Mouse (Mus musculus) forebrain, embryonic 11.5 days (tissue): Measurements from ENCODE around the gene Anks4b. TPM values are rescaled to one million over a fixed set of nuclear protein-coding genes. Genes with fewer than 3 reads are reported as not detected.

Source experiments
- ATAC-seq: fragments of 200-750 bp; cut with Nextera tagmentation; replicated peaks from 2 replicates; pipeline ENCODE4 v1.8.0; 2017; ENCODE audit warnings: moderate TSS enrichment; ENCODE audit not compliant: low FRiP score
- DNase-seq: peaks from one replicate; pipeline ENCODE4 v3.0.0-alpha.2; 2017; ENCODE audit warnings: low spot score
- H3K27ac ChIP-seq: fragments of 300-500 bp; sonication (generic); 2 replicates; pipeline ENCODE4 v1.5.1; 2014; ENCODE audit warnings: low read depth, low read length
- H3K27me3 ChIP-seq: fragments of 300-500 bp; sonication (generic); 2 replicates; pipeline ENCODE4 v1.6.1; 2014; ENCODE audit warnings: mild to moderate bottlenecking, low read length, mixed read lengths; ENCODE audit not compliant: control insufficient read depth, insufficient read depth
- H3K36me3 ChIP-seq: fragments of 300-500 bp; sonication (generic); 2 replicates; pipeline ENCODE4 v1.6.1; 2014; ENCODE audit warnings: mild to moderate bottlenecking, low read length, moderate library complexity, mixed read lengths; ENCODE audit not compliant: control insufficient read depth, insufficient read depth
- H3K4me1 ChIP-seq: fragments of 300-500 bp; sonication (generic); replicated peaks from 2 replicates; pipeline ENCODE4 v1.6.1; 2014; ENCODE audit warnings: low read length, mixed read lengths; ENCODE audit not compliant: control insufficient read depth, insufficient read depth
- H3K4me2 ChIP-seq: fragments of 300-500 bp; sonication (generic); 2 replicates; pipeline ENCODE4 v1.6.1; 2014; ENCODE audit warnings: low read depth, mild to moderate bottlenecking, low read length, moderate library complexity, mixed read lengths; ENCODE audit not compliant: severe bottlenecking
- H3K4me3 ChIP-seq: fragments of 300-500 bp; sonication (generic); 2 replicates; pipeline ENCODE4 v1.5.1; 2014; ENCODE audit warnings: low read depth, low read length
- H3K9ac ChIP-seq: fragments of 300-500 bp; sonication (generic); 2 replicates; pipeline ENCODE4 v1.6.1; 2014; ENCODE audit warnings: low read length
- H3K9me3 ChIP-seq: fragments of 300-500 bp; sonication (generic); 2 replicates; pipeline ENCODE4 v1.6.1; 2016; ENCODE audit warnings: low read length, mixed read lengths; ENCODE audit not compliant: control insufficient read depth
- WGBS: fragments of 180-500 bp; shearing (Covaris S2); extraction: QIAGEN DNeasy Blood & Tissue Kit; methylation state at CpG from one replicate; pipeline ENCODE4 v1.1.7; 2014; 5-methylcytosine and 5-hydroxymethylcytosine counted together
- polyA plus RNA-seq: library from polyadenylated mRNA; unstranded; fragments of >200 nt; fragmentation: Nextera tagmentation; extraction: Ambion mirVana; gene quantifications from 2 replicates; pipeline ENCODE4 v1.2.1, GENCODE M21; 2014

The Anks4b gene
- polyA plus RNA-seq, 1 experiment from 2014 or later: not detected

GRCm38 (mm10) chr7:120178935-120179334 lies 5.3 kb downstream of the Anks4b start:
- DNase-seq (no peak), ATAC-seq (no peak)
- 48% methylated on average over 2 of the region's 2 CpGs for WGBS
- Histone ChIP-seq H3K4me2 (no peak overlapping the region), H3K9me3 (no peaks in the 10 kb centered on the region), H3K9ac (no peak overlapping the region), H3K4me1 (no peaks in the 10 kb centered on the region), H3K36me3 (no peaks in the 10 kb centered on the region), H3K27ac (no peak overlapping the region), H3K4me3 (no peak overlapping the region), H3K27me3 (no peaks in the 10 kb centered on the region)

GRCm38 (mm10) chr7:120180547-120180946 lies 6.9 kb downstream of the Anks4b start:
- H3K9me3 ChIP-seq: no peaks in the 10 kb centered on the region
- no peak for DNase-seq
- H3K36me3 ChIP-seq: no peaks in the 10 kb centered on the region
- no peak overlapping the region for H3K27ac ChIP-seq
- no peak for ATAC-seq
- no peak overlapping the region for H3K9ac ChIP-seq
- H3K4me3 ChIP-seq: no peak overlapping the region
- WGBS: 91% methylated on average over 5 of the region's 5 CpGs
- no peaks in the 10 kb centered on the region for H3K27me3 ChIP-seq
- H3K4me2 ChIP-seq: no peak overlapping the region
- no peaks in the 10 kb centered on the region for H3K4me1 ChIP-seq

DNA sequence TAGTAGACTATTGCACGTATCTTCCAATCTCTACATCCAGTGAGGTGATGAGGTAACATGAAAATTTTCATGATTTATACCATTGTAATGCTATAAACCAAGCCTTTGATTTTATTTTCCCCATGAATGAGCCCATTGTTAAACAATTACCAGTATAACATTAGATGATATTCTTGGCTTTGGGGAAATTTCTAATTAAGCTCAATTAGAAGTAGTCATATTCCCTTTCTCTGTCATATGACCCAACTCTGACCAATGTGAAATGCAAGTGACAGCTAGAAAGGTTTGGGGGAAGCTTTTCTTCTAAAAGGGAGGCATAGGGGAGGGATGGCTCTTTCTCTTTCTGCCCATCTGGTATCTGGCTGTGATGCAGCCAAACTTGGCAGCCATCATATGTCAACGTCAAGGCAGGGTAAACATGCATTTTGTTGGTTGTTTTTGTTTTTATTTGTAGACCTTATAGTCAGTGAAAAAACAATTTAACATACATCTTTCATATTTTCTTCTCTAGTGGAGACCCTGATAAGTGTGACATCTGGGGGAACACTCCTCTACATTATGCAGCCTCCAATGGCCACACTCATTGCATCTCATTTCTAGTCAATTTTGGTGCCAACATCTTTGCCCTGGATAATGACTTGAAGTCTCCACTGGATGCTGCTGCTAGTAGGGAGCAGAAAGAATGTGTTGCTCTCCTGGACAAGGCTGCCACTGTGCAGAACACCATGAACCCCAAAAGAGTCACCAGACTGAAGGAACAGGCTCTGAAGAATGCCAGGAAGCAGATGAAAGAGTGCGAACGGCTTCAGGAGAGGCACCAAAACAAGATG lies 8.0 kb downstream of the Anks4b start:
- Histone ChIP-seq H3K36me3 (no peaks in the 10 kb centered on the region), H3K27me3 (no peaks in the 10 kb centered on the region), H3K4me3 (no peak overlapping the region), H3K4me1 (no peaks in the 10 kb centered on the region), H3K27ac (no peak overlapping the region), H3K9ac (no peak overlapping the region), H3K9me3 (no peaks in the 10 kb centered on the region), H3K4me2 (no peak overlapping the region)
- WGBS: 91% methylated on average over 4 of the region's 4 CpGs
- ATAC-seq (no peak), DNase-seq (no peak)

DNA sequence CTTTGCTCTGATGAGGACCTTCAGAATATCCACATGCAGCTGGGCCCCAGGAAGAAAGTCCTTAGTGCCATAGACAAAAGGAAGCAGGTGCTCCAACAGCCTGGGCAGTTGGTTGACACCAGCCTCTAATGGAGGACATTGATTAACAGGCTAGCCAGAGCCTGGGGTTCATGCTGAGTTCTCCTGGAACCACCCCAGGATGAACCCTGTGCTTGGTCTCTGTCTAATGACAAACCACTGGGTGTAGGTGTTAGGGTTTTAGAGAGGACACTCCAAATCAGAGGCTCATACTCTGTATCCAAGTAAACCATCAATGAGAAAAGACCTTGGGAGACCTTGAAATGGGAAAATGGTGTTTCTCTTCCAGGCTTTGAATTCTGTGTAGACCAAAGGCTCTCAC lies 9.2 kb downstream of the Anks4b start:
- no peaks in the 10 kb centered on the region for H3K9me3 ChIP-seq
- H3K27ac ChIP-seq: no peak overlapping the region
- no peaks in the 10 kb centered on the region for H3K36me3 ChIP-seq
- H3K27me3 ChIP-seq: no peaks in the 10 kb centered on the region
- DNase-seq: no peak
- H3K4me1 ChIP-seq: no peaks in the 10 kb centered on the region
- no peak overlapping the region for H3K9ac ChIP-seq
- no peak for ATAC-seq
- no peak overlapping the region for H3K4me2 ChIP-seq
- H3K4me3 ChIP-seq: no peak overlapping the region

DNA sequence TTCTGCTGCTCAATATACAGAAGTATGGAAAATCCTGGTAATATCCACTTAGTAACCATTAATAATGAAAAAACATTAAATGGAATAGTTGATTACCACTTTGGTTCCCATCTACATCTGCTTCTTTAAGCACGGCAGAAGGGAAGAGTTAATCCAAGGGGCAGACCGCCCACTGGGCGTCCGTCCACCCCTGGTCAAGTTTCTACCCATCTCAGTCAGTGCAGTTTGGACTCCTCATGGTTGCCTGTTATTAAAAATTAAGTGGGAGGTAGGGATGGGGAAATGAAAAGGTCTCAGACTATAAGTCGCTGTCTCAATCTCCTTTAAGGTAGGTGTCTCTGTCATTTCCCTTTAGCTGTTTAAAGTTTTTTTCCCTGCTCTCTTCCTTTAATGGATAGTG lies 15.3 kb downstream of the Anks4b start:
- ATAC-seq (no peak), DNase-seq (no peak)
- Histone ChIP-seq H3K9me3 (no peaks in the 10 kb centered on the region), H3K27me3 (no peaks in the 10 kb centered on the region), H3K4me3 (no peak overlapping the region), H3K4me1 (no peaks in the 10 kb centered on the region), H3K36me3 (no peaks in the 10 kb centered on the region), H3K4me2 (no peak overlapping the region), H3K9ac (no peak overlapping the region), H3K27ac (no peak overlapping the region)
- WGBS: 89% methylated on average over 5 of the region's 5 CpGs

DNA sequence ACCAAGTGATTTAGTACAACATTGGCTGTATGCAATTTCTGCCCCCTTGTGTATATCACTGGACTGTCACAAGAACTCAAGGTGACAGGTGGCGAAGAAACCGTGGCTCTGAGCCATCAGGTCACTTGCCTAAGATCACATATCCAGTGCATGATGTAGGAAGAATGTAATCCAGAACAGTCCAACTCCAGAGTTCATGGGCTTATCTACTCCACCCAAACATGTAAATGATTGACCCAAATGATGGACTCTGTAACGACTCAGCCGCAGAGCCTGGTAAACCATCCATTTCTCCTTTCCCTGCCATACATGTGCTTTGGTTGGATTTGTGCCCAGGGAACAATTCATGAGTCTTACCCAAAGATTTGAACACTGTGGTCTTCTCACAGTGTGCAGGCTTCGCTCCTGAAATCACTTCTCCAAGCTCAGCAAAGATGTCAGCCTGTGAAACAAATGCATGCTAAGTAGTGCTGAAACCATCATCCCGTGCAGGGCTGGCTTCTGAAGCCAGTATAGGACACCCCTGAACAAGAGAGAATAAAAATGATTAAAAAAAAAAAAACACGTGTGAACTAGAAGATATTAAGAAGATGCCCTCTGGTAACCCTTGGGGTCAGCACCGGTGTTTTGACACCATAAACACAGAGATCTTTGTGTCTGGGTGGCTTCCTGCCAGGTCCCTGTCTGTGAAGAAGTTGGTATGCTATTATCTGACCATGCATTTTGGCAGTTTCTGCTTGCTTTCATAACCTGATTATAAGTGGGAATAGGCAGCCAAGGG lies 15.9 kb downstream of the Anks4b start:
- DNase-seq (no peak), ATAC-seq (no peak)
- Histone ChIP-seq H3K4me2 (no peak overlapping the region), H3K9me3 (no peaks in the 10 kb centered on the region), H3K36me3 (no peaks in the 10 kb centered on the region), H3K4me3 (no peak overlapping the region), H3K27me3 (no peaks in the 10 kb centered on the region), H3K27ac (no peak overlapping the region), H3K9ac (no peak overlapping the region), H3K4me1 (no peaks in the 10 kb centered on the region)
- 84% methylated on average over 8 of the region's 8 CpGs for WGBS

DNA sequence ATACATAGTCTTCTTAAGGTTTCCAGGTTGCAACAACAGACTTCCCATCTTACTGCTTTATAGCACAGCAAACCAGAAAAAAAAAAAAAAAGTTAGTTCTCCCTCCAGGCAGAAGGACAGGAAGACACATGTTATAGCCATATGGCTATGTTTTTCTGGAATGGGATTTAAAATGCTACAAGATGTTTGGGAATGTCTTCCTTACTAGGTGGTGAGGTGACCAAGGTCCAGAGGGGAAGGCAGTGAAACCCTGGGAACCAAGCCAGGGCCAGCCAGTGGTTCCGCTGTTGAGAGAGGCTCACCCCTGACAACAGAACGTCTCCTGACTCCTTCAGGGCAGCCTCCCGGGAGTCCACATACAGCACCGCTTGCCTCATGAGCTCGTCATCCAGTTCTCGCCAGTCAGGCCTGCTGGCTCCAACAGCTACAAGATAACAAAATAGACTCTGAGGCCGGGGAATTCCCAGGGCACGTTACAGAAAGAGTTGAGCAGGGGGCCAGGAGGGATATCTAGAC lies 16.6 kb downstream of the Anks4b start:
- WGBS: 80% methylated on average over 8 of the region's 8 CpGs
- H3K9me3 ChIP-seq: no peaks in the 10 kb centered on the region
- H3K27ac ChIP-seq: no peak overlapping the region
- no peaks in the 10 kb centered on the region for H3K4me1 ChIP-seq
- H3K27me3 ChIP-seq: no peaks in the 10 kb centered on the region
- H3K4me3 ChIP-seq: no peak overlapping the region
- no peaks in the 10 kb centered on the region for H3K36me3 ChIP-seq
- ATAC-seq: no peak
- DNase-seq: no peak
- no peak overlapping the region for H3K9ac ChIP-seq
- no peak overlapping the region for H3K4me2 ChIP-seq

DNA sequence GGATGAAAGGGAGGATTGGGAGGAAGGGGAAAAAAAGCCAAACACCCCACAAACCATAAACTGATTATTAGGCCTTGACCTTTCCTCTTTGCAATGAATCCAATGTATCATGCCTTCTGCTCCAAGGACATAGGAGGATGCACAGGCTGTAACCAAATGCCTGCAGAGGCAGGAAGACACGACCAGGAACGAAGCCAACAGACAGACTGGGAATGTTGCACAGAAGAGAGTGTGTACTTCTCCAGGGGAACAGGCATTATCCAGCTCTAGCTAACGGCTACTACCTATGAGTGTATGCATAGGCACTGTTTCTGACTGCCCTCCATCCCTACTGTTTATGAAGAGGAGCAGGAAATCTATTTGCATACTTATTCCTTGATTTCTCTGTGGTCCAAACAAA lies 18.5 kb downstream of the Anks4b start:
- no peak overlapping the region for H3K27ac ChIP-seq
- 70% methylated on average over 3 of the region's 3 CpGs for WGBS
- no peak for ATAC-seq

More for the DNA sequence above, 18.5 kb downstream of the Anks4b start:
- no peak overlapping the region for H3K4me2 ChIP-seq
- no peaks in the 10 kb centered on the region for H3K27me3 ChIP-seq
- H3K9ac ChIP-seq: no peak overlapping the region
- H3K9me3 ChIP-seq: no peaks in the 10 kb centered on the region
- DNase-seq: no peak
- no peak overlapping the region for H3K4me3 ChIP-seq
- no peaks in the 10 kb centered on the region for H3K36me3 ChIP-seq
- no peaks in the 10 kb centered on the region for H3K4me1 ChIP-seq
